Mouse (Mus musculus): ENCODE results near the gene AY074887. TPM values are rescaled to one million over a fixed set of nuclear protein-coding genes. Genes with fewer than 3 reads are reported as not detected.

The AY074887 gene
- polyA plus RNA-seq, 1 experiment from 2014 or later = 1.3 TPM

- ATAC-seq (ENCODE audit: insufficient number of reproducible peaks, insufficient read depth, low FRiP score, low read depth) = no peak
- Histone ChIP-seq H3K4me1 (ENCODE audit: control insufficient read depth in 2 of 2, insufficient read depth in 2 of 2, low read length in 2 of 2) (no peaks in the 10 kb centered on the region), H3K36me3 (ENCODE audit: control insufficient read depth, insufficient read depth, low read length) (no peaks in the 10 kb centered on the region), H3K4me2 (ENCODE audit: low read length) (no peak overlapping the region), H3K9me3 (ENCODE audit: control insufficient read depth, low read length) (no peaks in the 10 kb centered on the region), H3K4me3 (ENCODE audit: control insufficient read depth in 1 of 2, insufficient read depth in 1 of 2, low read depth in 1 of 2, low read length in 2 of 2) (no peak overlapping the region), H3K27ac (replicated peaks in 1 of 2; ENCODE audit: control insufficient read depth in 1 of 2, insufficient read depth in 1 of 2, low read depth in 2 of 2, low read length in 2 of 2) (no peak overlapping the region), H3K9ac (ENCODE audit: low read length) (no peak overlapping the region), H3K27me3 (ENCODE audit: control insufficient read depth, insufficient read depth, low read length) (no peaks in the 10 kb centered on the region)
- 69% methylated on average over 2 of the region's 2 CpGs for WGBS
Measured at GRCm38 (mm10) chr9:54932379-54932778, 18.4 kb downstream of the AY074887 start.

DNA sequence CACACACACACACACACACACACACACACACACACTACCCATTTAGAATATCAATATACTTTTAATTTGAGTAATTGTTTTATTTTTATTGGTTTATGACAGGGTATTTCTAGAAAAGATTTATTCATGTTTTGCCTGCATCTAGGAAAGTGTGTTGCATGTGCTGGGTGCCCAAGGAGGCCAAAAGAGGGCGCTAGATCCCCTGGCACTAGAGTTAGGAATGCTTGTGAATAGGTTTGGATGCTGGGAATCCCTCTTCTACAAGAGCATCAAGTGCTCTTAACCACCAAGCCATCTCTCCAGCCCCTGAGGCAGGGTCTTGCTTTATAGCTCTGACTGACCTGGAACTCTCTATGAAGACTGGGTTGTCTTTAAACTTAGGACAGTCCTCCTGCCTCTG lies 19.0 kb downstream of the AY074887 start:
- H3K36me3 ChIP-seq (ENCODE audit: control insufficient read depth, insufficient read depth, low read length) = no peaks in the 10 kb centered on the region
- H3K27ac ChIP-seq (replicated peaks in 1 of 2; ENCODE audit: control insufficient read depth in 1 of 2, insufficient read depth in 1 of 2, low read depth in 2 of 2, low read length in 2 of 2) = no peak overlapping the region
- WGBS = 20% methylated on average over 1 of the region's 1 CpGs
- no peaks in the 10 kb centered on the region for H3K4me1 ChIP-seq (ENCODE audit: control insufficient read depth in 2 of 2, insufficient read depth in 2 of 2, low read length in 2 of 2)
- no peak overlapping the region for H3K4me2 ChIP-seq (ENCODE audit: low read length)
- ATAC-seq (ENCODE audit: insufficient number of reproducible peaks, insufficient read depth, low FRiP score, low read depth) = no peak
- H3K9me3 ChIP-seq (ENCODE audit: control insufficient read depth, low read length) = no peaks in the 10 kb centered on the region
- no peak overlapping the region for H3K4me3 ChIP-seq (ENCODE audit: control insufficient read depth in 1 of 2, insufficient read depth in 1 of 2, low read depth in 1 of 2, low read length in 2 of 2)
- H3K9ac ChIP-seq (ENCODE audit: low read length) = no peak overlapping the region
- no peaks in the 10 kb centered on the region for H3K27me3 ChIP-seq (ENCODE audit: control insufficient read depth, insufficient read depth, low read length)

DNA sequence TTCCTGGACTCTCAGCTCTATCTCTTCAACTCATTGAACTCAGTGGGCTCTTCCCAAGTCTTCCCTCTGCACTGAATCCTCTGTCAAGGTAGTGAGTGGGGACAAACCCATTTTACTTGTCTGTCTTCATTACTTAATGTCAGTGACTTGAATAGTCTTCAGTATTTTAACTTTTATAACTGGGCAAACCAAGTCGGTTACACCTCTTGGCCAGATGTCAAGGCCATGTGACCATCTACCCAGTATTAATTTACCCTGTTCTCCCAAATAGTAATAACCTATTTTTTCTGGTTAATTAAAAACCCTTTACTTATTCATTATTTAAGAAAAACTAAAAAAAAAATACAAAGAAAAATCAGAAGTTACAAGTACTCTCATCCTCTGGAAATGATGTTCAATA lies 20.1 kb downstream of the AY074887 start:
- H3K4me3 ChIP-seq (ENCODE audit: control insufficient read depth in 1 of 2, insufficient read depth in 1 of 2, low read depth in 1 of 2, low read length in 2 of 2) = no peak overlapping the region
- H3K4me1 ChIP-seq (ENCODE audit: control insufficient read depth in 2 of 2, insufficient read depth in 2 of 2, low read length in 2 of 2) = no peaks in the 10 kb centered on the region
- H3K27me3 ChIP-seq (ENCODE audit: control insufficient read depth, insufficient read depth, low read length) = no peaks in the 10 kb centered on the region
- H3K4me2 ChIP-seq (ENCODE audit: low read length) = no peak overlapping the region
- no peak overlapping the region for H3K9ac ChIP-seq (ENCODE audit: low read length)
- H3K9me3 ChIP-seq (ENCODE audit: control insufficient read depth, low read length) = no peaks in the 10 kb centered on the region
- no peaks in the 10 kb centered on the region for H3K36me3 ChIP-seq (ENCODE audit: control insufficient read depth, insufficient read depth, low read length)
- ATAC-seq (ENCODE audit: insufficient number of reproducible peaks, insufficient read depth, low FRiP score, low read depth) = no peak
- WGBS = 82% methylated on average over 1 of the region's 1 CpGs
- no peak overlapping the region for H3K27ac ChIP-seq (replicated peaks in 1 of 2; ENCODE audit: control insufficient read depth in 1 of 2, insufficient read depth in 1 of 2, low read depth in 2 of 2, low read length in 2 of 2)

DNA sequence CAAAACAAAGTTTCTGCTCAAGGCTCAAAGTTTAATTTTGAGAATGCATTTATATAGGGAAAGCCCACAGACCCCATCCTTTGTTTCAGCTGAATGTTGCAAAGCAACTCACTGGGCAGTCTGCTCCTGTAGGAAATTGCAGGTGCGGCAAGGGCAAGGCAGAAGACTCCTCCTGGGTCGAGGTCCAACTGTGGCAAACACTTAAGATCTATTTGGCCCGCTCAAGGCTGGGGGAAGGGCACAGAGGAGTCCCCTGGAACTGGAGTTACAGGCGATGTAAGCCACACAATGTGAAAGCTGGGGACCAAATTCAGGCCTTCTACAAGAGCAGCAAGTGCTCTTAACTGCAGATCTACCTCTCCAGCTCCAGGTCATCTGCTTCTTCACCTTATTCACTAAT lies 30.9 kb downstream of the AY074887 start:
- no peak overlapping the region for H3K4me2 ChIP-seq (ENCODE audit: low read length)
- ATAC-seq (ENCODE audit: insufficient number of reproducible peaks, insufficient read depth, low FRiP score, low read depth) = no peak
- no peaks in the 10 kb centered on the region for H3K9me3 ChIP-seq (ENCODE audit: control insufficient read depth, low read length)
- WGBS = 44% methylated on average over 4 of the region's 4 CpGs
- H3K27me3 ChIP-seq (ENCODE audit: control insufficient read depth, insufficient read depth, low read length) = no peaks in the 10 kb centered on the region
- no peak overlapping the region for H3K9ac ChIP-seq (ENCODE audit: low read length)
- H3K36me3 ChIP-seq (ENCODE audit: control insufficient read depth, insufficient read depth, low read length) = 0 out of 2 replicates have a peak, but pooled peaks cover 3% of the 10 kb centered on the region
- H3K27ac ChIP-seq (replicated peaks in 1 of 2; ENCODE audit: control insufficient read depth in 1 of 2, insufficient read depth in 1 of 2, low read depth in 2 of 2, low read length in 2 of 2) = no peak overlapping the region
- H3K4me1 ChIP-seq (ENCODE audit: control insufficient read depth in 2 of 2, insufficient read depth in 2 of 2, low read length in 2 of 2) = peaks cover 0 to 8% of the 10 kb centered on the region in 2 experiments; a peak in 1 of 4 replicates
- no peak overlapping the region for H3K4me3 ChIP-seq (ENCODE audit: control insufficient read depth in 1 of 2, insufficient read depth in 1 of 2, low read depth in 1 of 2, low read length in 2 of 2)

GRCm38 (mm10) chr9:54918781-54919180 lies 32.0 kb downstream of the AY074887 start:
- 90% methylated on average over 5 of the region's 5 CpGs for WGBS
- H3K9ac ChIP-seq (ENCODE audit: low read length) = no peak overlapping the region
- no peak for ATAC-seq (ENCODE audit: insufficient number of reproducible peaks, insufficient read depth, low FRiP score, low read depth)
- H3K36me3 ChIP-seq (ENCODE audit: control insufficient read depth, insufficient read depth, low read length) = 0 out of 2 replicates have a peak, but pooled peaks cover 3% of the 10 kb centered on the region
- no peaks in the 10 kb centered on the region for H3K27me3 ChIP-seq (ENCODE audit: control insufficient read depth, insufficient read depth, low read length)
- no peak overlapping the region for H3K27ac ChIP-seq (replicated peaks in 1 of 2; ENCODE audit: control insufficient read depth in 1 of 2, insufficient read depth in 1 of 2, low read depth in 2 of 2, low read length in 2 of 2)
- no peak overlapping the region for H3K4me3 ChIP-seq (ENCODE audit: control insufficient read depth in 1 of 2, insufficient read depth in 1 of 2, low read depth in 1 of 2, low read length in 2 of 2)
- H3K4me2 ChIP-seq (ENCODE audit: low read length) = no peak overlapping the region
- no peaks in the 10 kb centered on the region for H3K9me3 ChIP-seq (ENCODE audit: control insufficient read depth, low read length)
- peaks cover 0 to 8% of the 10 kb centered on the region in 2 experiments; a peak in 1 of 4 replicates for H3K4me1 ChIP-seq (ENCODE audit: control insufficient read depth in 2 of 2, insufficient read depth in 2 of 2, low read length in 2 of 2)

GRCm38 (mm10) chr9:54918191-54918590 lies 32.6 kb downstream of the AY074887 start:
- ATAC-seq (ENCODE audit: insufficient number of reproducible peaks, insufficient read depth, low FRiP score, low read depth) = no peak
- 0 out of 2 replicates have a peak, but pooled peaks cover 3% of the 10 kb centered on the region for H3K36me3 ChIP-seq (ENCODE audit: control insufficient read depth, insufficient read depth, low read length)
- H3K27me3 ChIP-seq (ENCODE audit: control insufficient read depth, insufficient read depth, low read length) = no peaks in the 10 kb centered on the region
- H3K27ac ChIP-seq (replicated peaks in 1 of 2; ENCODE audit: control insufficient read depth in 1 of 2, insufficient read depth in 1 of 2, low read depth in 2 of 2, low read length in 2 of 2) = no peak overlapping the region
- no peak overlapping the region for H3K9ac ChIP-seq (ENCODE audit: low read length)
- H3K4me1 ChIP-seq (ENCODE audit: control insufficient read depth in 2 of 2, insufficient read depth in 2 of 2, low read length in 2 of 2) = peaks cover 0 to 8% of the 10 kb centered on the region in 2 experiments; a peak in 1 of 4 replicates
- WGBS = 77% methylated on average over 2 of the region's 2 CpGs
- H3K9me3 ChIP-seq (ENCODE audit: control insufficient read depth, low read length) = no peaks in the 10 kb centered on the region
- H3K4me3 ChIP-seq (ENCODE audit: control insufficient read depth in 1 of 2, insufficient read depth in 1 of 2, low read depth in 1 of 2, low read length in 2 of 2) = no peak overlapping the region
- peak overlapping the region; percentile 77 for H3K4me2 ChIP-seq (ENCODE audit: low read length)

DNA sequence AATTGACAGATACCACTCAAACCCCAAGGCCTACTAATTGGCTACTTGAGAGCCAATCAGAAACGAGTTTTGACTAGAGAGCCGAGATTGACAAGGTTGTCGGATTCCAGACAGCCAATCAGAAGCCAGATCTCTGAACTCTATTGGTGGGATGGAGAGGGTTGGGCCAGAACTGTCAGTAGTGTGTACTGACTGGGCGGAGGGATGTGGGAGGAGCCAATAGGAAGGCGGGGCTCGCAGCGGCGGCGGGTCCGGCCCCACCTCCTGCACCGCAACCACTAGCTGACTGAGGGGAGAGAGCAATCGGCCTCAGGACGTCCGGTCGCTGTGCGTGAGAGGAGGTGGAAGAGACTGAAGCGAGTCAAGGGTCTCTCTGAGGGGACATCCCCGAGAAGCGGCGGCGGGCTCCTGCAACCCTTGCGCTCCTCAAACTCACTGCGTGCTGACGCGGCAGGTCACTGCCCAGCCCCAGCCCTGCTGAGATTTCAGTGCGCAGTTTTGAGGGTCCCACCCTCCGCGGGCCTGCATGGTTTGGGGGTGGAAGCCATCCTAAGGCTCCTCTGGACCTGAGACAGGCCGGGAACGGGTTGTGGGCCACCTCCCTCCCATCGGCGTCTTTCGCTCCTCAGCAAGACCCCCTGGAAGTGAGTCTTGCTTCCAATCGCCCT lies 33.7 kb downstream of the AY074887 start, which contains the start of gene Hykk:
Gene Hykk (plus strand): TSS at position 274 of the 668 bp plus-strand sequence.
- H3K9me3 ChIP-seq (ENCODE audit: control insufficient read depth, low read length) = no peaks in the 10 kb centered on the region
- ATAC-seq (ENCODE audit: insufficient number of reproducible peaks, insufficient read depth, low FRiP score, low read depth) = peak; percentile 94
- H3K9ac ChIP-seq (ENCODE audit: low read length) = peak within 1 kb of the TSS; percentile 82
- peak within 1 kb of the TSS; percentile 77 for H3K4me2 ChIP-seq (ENCODE audit: low read length)
- 0 out of 2 replicates have a peak, but pooled peaks cover under 1% of the 10 kb centered on the region for H3K36me3 ChIP-seq (ENCODE audit: control insufficient read depth, insufficient read depth, low read length)
- H3K4me3 ChIP-seq (ENCODE audit: control insufficient read depth in 1 of 2, insufficient read depth in 1 of 2, low read depth in 1 of 2, low read length in 2 of 2) = peak within 1 kb of the TSS; percentile 73 to 79
- H3K4me1 ChIP-seq (ENCODE audit: control insufficient read depth in 2 of 2, insufficient read depth in 2 of 2, low read length in 2 of 2) = peaks cover 0 to 8% of the 10 kb centered on the region in 2 experiments; a peak in 1 of 4 replicates
- no peaks in the 10 kb centered on the region for H3K27me3 ChIP-seq (ENCODE audit: control insufficient read depth, insufficient read depth, low read length)
- under 1% methylated on average over 34 of the region's 34 CpGs for WGBS
- peak within 1 kb of the TSS; percentile 46 to 58 for H3K27ac ChIP-seq (replicated peaks in 1 of 2; ENCODE audit: control insufficient read depth in 1 of 2, insufficient read depth in 1 of 2, low read depth in 2 of 2, low read length in 2 of 2)
